Mouse (Mus musculus) lung, postnatal 0 days (tissue): ENCODE measurements around the gene Cers6.

Experiments
- CTCF ChIP-seq: IDR thresholded peaks from 2 replicates; pipeline ENCODE4 v1.5.1; 2016; ENCODE audit warnings: antibody characterized with exemption, mild to moderate bottlenecking
- EP300 ChIP-seq: IDR thresholded peaks from 2 replicates; pipeline ENCODE4 v1.6.1; 2016; ENCODE audit warnings: antibody characterized with exemption, mild to moderate bottlenecking, control low read depth

DNA sequence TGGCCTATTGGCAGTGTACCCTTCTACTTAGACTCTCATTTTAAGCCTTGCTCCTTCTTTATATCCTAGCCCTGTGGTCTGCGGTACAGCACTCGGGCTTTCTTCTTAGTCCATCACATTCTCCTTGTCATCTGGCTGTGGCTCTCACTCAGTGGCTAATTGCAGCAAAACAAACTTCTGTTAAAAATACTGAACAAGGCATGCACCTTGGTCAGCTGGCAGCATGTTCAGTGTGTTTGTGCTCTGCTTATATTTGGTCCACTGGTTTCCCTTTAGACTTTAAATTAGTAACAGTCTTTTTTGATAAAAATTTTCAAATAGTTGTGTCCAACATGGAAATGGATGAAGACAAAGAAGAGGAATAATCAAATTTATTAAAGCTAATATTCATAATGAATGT is 94.3 kb downstream of the Cers6 start:
- TF ChIP-seq CTCF, result no peak
- TF ChIP-seq EP300, result no peak
